Mouse (Mus musculus): ENCODE results near the gene Gm21987. TPM values are rescaled to one million over a fixed set of nuclear protein-coding genes. Genes with fewer than 3 reads are reported as not detected.
"Not testable (repeated sequence)": the region's sequence is repeated elsewhere in the genome, so short reads cannot be mapped to it uniquely, and the experiment has no call there.

The Gm21987 gene
- not detected in 2 replicates for total RNA-seq (2017)

GRCm38 (mm10) chr16:38346529-38347325, at the start of gene Gm21987, which contains the start of gene Cox17:
Gm21987 (plus strand) TSS chr16:38347040.
Cox17 (plus strand) TSS chr16:38346991.
- ATAC-seq (replicated peaks; ENCODE audit: low read depth, poor library complexity, severe bottlenecking): peak; percentile 97

- ATAC-seq (replicated peaks; ENCODE audit: low read depth, poor library complexity, severe bottlenecking): no peak
These were observed 48.4 kb upstream of the Gm21987 start for GRCm38 (mm10) chr16:38298410-38298809.

GRCm38 (mm10) chr16:38302367-38302766, 44.5 kb upstream of the Gm21987 start:
- ATAC-seq (replicated peaks; ENCODE audit: low read depth, poor library complexity, severe bottlenecking): no peak

GRCm38 (mm10) chr16:38304460-38305194, 42.2 kb upstream of the Gm21987 start:
- ATAC-seq (replicated peaks; ENCODE audit: low read depth, poor library complexity, severe bottlenecking): no peak

- ATAC-seq (replicated peaks; ENCODE audit: low read depth, poor library complexity, severe bottlenecking): peak; percentile 64
These were observed 40.1 kb upstream of the Gm21987 start for GRCm38 (mm10) chr16:38306571-38307220.

- no peak for ATAC-seq (replicated peaks; ENCODE audit: low read depth, poor library complexity, severe bottlenecking)
These were observed 39.6 kb upstream of the Gm21987 start for GRCm38 (mm10) chr16:38307221-38307605.

GRCm38 (mm10) chr16:38307651-38308050, 39.2 kb upstream of the Gm21987 start:
- ATAC-seq (replicated peaks; ENCODE audit: low read depth, poor library complexity, severe bottlenecking): peak; percentile 78

- ATAC-seq (replicated peaks; ENCODE audit: low read depth, poor library complexity, severe bottlenecking): no peak
These were observed 38.6 kb upstream of the Gm21987 start for GRCm38 (mm10) chr16:38308195-38308594.

- ATAC-seq (replicated peaks; ENCODE audit: low read depth, poor library complexity, severe bottlenecking): no peak
These were observed 28.3 kb upstream of the Gm21987 start for GRCm38 (mm10) chr16:38318492-38318891.

GRCm38 (mm10) chr16:38319087-38319486, 27.8 kb upstream of the Gm21987 start:
- no peak for ATAC-seq (replicated peaks; ENCODE audit: low read depth, poor library complexity, severe bottlenecking)

- peak; percentile 97 for ATAC-seq (replicated peaks; ENCODE audit: low read depth, poor library complexity, severe bottlenecking)
These were observed 25.3 kb upstream of the Gm21987 start for GRCm38 (mm10) chr16:38321452-38321935.

GRCm38 (mm10) chr16:38324311-38324710, 22.5 kb upstream of the Gm21987 start:
- ATAC-seq (replicated peaks; ENCODE audit: low read depth, poor library complexity, severe bottlenecking): no peak

- no peak for ATAC-seq (replicated peaks; ENCODE audit: low read depth, poor library complexity, severe bottlenecking)
These were observed 20.0 kb upstream of the Gm21987 start for GRCm38 (mm10) chr16:38326778-38327397.

- ATAC-seq (replicated peaks; ENCODE audit: low read depth, poor library complexity, severe bottlenecking): no peak
These were observed 17.5 kb upstream of the Gm21987 start for GRCm38 (mm10) chr16:38329340-38329739.

- no peak for ATAC-seq (replicated peaks; ENCODE audit: low read depth, poor library complexity, severe bottlenecking)
These were observed 12.4 kb upstream of the Gm21987 start for GRCm38 (mm10) chr16:38334431-38334830.

GRCm38 (mm10) chr16:38338077-38338476, 8.8 kb upstream of the Gm21987 start:
- not testable (repeated sequence) for ATAC-seq (replicated peaks; ENCODE audit: low read depth, poor library complexity, severe bottlenecking)

- peak; percentile 85 for ATAC-seq (replicated peaks; ENCODE audit: low read depth, poor library complexity, severe bottlenecking)
These were observed 5.2 kb upstream of the Gm21987 start, which contains the start of gene Maats1 for GRCm38 (mm10) chr16:38341396-38342324. Maats1 (minus strand) TSS chr16:38342143.

- no peak for ATAC-seq (replicated peaks; ENCODE audit: low read depth, poor library complexity, severe bottlenecking)
These were observed 1.7 kb upstream of the Gm21987 start for GRCm38 (mm10) chr16:38344941-38345725.

Measured in common myeloid progenitor, adult 5-6 weeks (primary cell).